Mouse (Mus musculus) ES-E14 (cell line): ENCODE data around the gene Cfap44.

Source experiments
- CHD2 ChIP-seq: IDR thresholded peaks from 2 replicates; pipeline ENCODE4 v1.6.1; 2014; ENCODE audit warnings: mild to moderate bottlenecking, low read depth, low read length, inconsistent platforms
- HCFC1 ChIP-seq: IDR thresholded peaks from 2 replicates; pipeline ENCODE4 v1.6.1; 2012; ENCODE audit warnings: low read length, inconsistent platforms, borderline replicate concordance; ENCODE audit not compliant: insufficient read depth
- ZC3H11A ChIP-seq: IDR thresholded peaks from 2 replicates; pipeline ENCODE4 v1.6.1; 2012; ENCODE audit warnings: low read depth, mild to moderate bottlenecking, inconsistent platforms, low read length, borderline replicate concordance

- TF ChIP-seq HCFC1 (no peak), CHD2 (no peak), ZC3H11A (no peak)
Observed at GRCm38 (mm10) chr16:44478767-44479166, 84.2 kb downstream of the Cfap44 start.
